Mouse (Mus musculus) WW6 (cell line): ENCODE data around the gene Chic2.

Experiments used
- DNase-seq: peaks from one replicate; pipeline ENCODE4 v3.0.0-alpha.2; 2013; ENCODE audit warnings: low read depth, low spot score

Chic2 gene

DNA sequence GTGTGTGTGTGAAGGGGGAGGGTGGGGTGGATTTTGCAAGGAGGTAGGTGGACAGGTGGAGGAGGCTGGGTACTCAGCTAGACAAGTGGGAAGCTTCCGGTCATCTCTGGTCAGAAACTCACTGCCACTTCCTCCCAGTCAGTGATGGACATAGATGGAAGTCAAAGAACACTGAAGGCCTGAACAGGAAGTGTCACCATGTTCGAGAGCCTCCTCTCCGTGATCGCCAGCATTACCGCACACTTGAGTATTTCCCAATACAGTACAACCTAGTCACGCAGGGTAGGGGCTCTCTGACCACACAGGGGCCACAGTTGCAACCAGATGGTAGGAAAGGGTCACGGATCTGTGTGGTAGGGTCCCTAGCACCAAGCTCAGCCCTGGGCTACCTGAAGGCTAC, 69.1 kb downstream of the Chic2 start:
- DNase-seq, result no peak

GRCm38 (mm10) chr5:74974726-74975411, 69.7 kb downstream of the Chic2 start:
- no peak for DNase-seq

DNA sequence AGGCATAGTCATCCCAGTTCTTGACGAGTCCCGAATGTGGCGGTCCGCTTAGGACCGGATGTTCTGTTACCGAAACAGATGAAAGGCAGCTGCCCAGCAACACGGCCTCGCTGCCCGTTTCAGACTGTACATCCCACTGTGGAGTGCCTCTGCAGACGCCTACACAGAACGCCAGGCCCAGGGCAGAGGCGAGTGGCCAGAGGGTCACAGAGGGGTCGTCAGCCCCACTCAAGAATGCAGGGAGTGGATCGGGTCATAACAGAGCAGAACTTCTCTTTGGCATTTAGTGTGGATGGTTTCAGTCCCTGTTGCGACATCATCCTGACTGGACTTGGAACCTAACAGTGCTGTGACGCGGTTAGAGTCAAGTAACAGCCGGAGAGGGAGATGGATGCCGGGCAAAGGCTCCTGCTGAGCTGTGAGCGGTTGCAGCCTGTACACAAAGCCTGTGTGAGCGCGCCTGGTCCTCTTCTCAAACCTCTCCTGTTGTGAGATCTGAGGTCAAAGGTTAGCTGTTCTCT, 70.5 kb downstream of the Chic2 start:
- DNase-seq, result no peak

- no peak for DNase-seq
Observed at GRCm38 (mm10) chr5:74971418-74971817, 73.2 kb downstream of the Chic2 start.

DNA sequence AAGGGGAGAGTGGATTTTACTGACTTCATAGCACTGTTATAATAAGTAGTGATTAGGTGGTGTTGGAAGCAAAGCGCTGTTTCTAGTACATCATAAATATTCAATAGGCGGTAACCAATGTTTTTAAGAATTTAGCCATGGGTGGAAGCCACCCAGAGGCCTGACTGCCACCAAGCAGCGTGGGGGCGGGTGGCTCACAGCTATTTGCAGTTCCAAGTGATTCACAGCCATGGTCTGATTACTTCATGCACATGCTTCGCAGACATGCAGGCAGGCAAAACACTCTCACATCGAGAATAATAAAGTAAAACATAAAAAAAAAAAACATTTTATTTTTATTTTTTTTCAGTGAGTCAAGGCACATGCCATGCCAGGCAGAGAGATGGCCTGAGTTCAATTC, 75.2 kb downstream of the Chic2 start:
- no peak for DNase-seq

DNA sequence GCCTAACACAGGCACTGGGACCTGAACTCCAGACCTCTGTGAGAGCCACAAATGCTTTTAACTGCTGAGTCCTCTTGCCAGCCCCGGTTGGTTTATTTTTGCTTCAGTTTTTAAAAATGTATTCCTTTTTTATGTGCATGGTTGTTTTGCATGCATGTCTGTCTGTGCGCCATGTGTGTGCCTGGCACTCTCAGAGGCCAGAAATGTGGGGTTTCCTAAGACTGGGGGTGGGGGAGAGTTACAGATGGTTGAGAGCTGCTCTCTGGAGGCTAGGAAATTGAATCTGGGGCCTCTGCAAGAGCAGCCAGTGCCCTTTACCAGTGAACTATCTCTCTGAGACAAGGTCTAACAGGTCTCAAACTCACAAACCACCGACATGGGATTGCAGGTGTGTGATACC, 76.7 kb downstream of the Chic2 start:
- DNase-seq, result no peak

DNA sequence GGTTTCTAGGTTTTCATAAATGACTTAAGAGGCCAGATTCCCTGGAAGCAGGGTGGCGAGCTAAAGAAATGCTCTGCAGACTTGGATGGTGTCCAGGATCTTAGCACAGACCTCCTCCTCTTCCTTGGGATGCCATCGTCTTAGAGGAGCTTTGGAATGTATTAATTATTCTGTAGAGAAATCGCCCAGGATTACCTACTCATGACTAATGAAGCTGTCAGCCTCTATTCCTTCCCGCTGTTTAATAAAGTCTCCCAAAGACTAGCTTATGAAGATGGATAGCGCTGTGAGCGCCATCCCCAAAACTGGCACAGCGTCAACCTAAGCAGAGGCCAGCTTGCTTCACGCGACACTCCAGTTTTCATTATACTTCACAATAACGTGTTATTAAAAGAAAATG, 77.7 kb downstream of the Chic2 start:
- no peak for DNase-seq

DNA sequence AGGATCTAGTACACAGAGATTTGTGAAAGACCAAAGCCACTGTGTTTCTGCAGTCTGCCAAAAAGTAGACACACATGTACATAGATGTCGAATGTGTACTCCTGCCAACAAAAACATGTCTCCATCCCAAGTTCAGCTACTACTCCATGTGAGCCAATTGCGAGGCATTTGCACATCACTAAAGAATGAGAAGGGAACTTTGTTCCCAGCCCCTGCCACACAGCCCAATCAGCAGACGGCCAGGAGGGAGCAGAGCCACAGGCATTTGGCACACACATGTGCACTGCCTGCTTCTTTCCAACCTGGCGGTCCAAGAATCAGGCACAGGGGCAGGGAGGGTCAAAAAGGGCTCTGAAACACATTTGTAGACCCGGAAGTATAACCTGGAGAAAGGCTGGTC, 81.8 kb downstream of the Chic2 start:
- DNase-seq, result no peak

DNA sequence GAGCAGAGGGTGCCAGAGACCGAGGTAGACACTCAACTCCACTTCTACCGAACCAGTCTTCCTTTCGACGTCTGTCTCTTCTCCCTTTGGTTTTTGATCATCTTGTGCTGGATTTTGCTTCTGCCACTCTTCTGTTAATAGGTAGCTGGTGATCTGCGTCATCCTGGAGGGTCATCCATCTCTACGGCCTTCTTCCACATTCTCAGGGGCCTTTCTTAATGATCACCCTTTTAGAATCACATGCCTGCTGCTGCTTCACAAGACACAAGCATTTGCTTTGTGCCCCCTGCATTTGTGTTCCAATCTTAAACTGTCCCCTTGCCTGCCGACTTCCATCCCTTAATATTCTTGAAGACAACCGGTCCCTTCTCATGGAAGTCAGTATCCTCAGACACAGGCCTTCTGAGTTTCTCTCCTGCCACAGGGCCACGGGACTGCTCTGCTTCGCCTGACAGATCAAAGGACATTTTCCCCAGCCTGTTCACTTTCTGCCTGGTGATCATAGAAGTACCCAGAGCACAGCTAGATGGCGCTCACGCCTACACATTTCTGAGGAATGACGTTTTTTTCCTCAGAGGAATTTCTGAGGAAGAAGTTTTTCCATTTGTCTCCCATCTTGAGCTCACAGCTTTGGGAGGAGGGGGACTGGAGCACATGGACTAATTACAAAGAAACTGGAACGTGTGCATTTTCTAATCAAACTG, 83.6 kb downstream of the Chic2 start:
- no peak for DNase-seq

- no peak for DNase-seq
Observed at GRCm38 (mm10) chr5:74960306-74960705, 84.3 kb downstream of the Chic2 start.

DNA sequence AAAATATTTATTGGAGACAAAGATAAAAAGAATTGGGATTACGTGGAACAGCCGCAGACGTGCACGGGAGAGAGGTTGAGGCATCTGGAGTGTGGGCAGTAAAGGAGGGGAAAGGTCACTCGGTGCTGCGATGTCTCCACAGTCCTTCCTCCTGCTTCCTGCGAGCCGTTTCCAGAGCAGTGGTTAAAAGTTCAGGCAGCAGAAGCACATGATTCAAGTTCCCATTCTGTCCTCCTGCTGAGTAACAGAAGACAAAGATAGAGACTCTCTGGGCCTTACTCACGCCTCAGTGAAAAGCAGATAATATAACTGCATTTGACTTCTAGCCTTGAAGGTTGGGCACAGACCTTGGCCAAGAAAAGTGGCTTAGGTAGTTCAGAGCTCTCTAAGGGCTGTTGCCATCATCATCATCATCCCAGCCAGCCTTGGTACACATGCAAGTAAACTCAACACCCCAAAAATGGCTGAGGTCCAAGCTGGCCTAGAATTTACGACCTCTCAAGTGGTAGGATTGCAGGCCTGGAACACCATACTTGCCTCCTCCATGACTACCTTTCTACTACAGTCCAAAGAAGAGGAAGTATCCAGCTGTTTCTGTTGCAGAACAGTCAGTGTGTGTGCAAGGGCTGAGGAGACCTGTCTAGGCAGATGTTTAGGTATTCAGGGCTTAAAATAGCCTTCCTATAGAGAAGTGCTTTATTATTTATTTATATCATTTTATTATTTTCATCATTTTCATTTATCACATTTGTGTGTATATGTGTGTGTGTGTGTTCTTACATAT, 87.1 kb downstream of the Chic2 start:
- no peak for DNase-seq

DNA sequence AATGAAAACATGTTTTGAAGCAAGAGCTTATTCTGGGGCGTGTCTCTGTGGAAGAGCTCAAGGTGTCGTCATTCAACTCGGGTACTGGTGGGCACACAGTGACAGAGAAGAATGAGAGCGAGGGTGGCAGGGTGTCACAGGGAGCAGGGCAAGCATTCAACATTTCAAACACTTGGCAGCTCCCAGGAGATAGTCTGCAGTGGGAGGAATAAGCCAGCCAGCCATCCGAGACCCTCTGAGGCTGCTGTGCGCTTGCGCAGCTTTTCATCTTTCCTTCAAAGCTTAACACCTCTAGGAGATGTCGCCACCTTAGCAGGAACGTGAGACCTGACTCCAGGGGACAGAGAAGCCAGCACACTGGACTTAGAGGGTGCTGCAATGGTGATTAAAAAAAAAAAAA, 88.2 kb downstream of the Chic2 start:
- DNase-seq, result no peak

DNA sequence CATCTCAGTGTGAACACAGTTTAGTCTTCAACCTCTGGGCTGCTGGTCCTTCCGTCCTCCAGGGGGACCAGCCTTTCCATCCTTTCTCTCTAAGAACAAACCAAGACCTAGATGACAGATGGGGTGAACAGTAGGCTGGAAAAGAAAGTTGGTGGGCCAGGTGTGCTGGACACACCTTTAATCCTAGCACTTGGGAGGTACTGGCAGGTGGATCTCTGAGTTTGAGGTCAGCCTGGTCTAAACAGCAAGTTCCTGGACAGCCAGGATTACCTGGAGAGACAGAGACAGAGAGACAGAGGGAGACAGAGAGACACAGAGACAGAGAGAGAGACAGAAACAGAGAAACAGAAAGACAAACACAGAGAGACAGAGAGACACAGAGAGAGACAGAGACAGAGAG, 89.0 kb downstream of the Chic2 start:
- no peak for DNase-seq

- DNase-seq, result peak; percentile 65
Observed at GRCm38 (mm10) chr5:74952938-74953337, 91.6 kb downstream of the Chic2 start.

GRCm38 (mm10) chr5:74951375-74951774, 93.2 kb downstream of the Chic2 start:
- no peak for DNase-seq

- DNase-seq, result no peak
Observed at GRCm38 (mm10) chr5:74949298-74949697, 95.3 kb downstream of the Chic2 start.

GRCm38 (mm10) chr5:74948482-74948881, 96.1 kb downstream of the Chic2 start:
- DNase-seq, result no peak
